Mouse (Mus musculus): ENCODE data around the gene Sympk. TPM values are rescaled to one million over a fixed set of nuclear protein-coding genes. Genes with fewer than 3 reads are reported as not detected.
"Not testable (repeated sequence)": the region's sequence is repeated elsewhere in the genome, so short reads cannot be mapped to it uniquely, and the experiment has no call there.

Gene Sympk
- polyA plus RNA-seq, 1 experiment from 2014 or later = 34.0 TPM

GRCm38 (mm10) chr7:19055108-19055507 is 30.9 kb downstream of the Sympk start:
- Histone ChIP-seq H3K9ac (replicated peaks; ENCODE audit: low read length) (no peak overlapping the region), H3K4me3 (ENCODE audit: low read length) (no peak overlapping the region)

GRCm38 (mm10) chr7:19057405-19057804 is 33.2 kb downstream of the Sympk start:
- Histone ChIP-seq H3K27ac (ENCODE audit: low read length) (no peak overlapping the region), H3K4me3 (ENCODE audit: low read length) (no peak overlapping the region), H3K36me3 (ENCODE audit: insufficient read depth, low read length) (peaks cover 7% of the 10 kb centered on the region; the same call in 1 of the 2 replicates), H3K9me3 (ENCODE audit: low read length) (no peaks in the 10 kb centered on the region), H3K27me3 (ENCODE audit: insufficient read depth, low read length) (no peaks in the 10 kb centered on the region), H3K4me2 (replicated peaks; ENCODE audit: low read depth, low read length) (no peak overlapping the region), H3K4me1 (ENCODE audit: insufficient read depth, low read length) (0 out of 2 replicates have a peak, but pooled peaks cover 2% of the 10 kb centered on the region), H3K9ac (replicated peaks; ENCODE audit: low read length) (no peak overlapping the region)
- WGBS = 85% methylated on average over 10 of the region's 10 CpGs
- ATAC-seq (ENCODE audit: low FRiP score, low TSS enrichment) = no peak

More at GRCm38 (mm10) chr7:19055108-19055507, 30.9 kb downstream of the Sympk start:
- H3K36me3 ChIP-seq (ENCODE audit: insufficient read depth, low read length) = peaks cover 29% of the 10 kb centered on the region
- no peak for ATAC-seq (ENCODE audit: low FRiP score, low TSS enrichment)
- no peak overlapping the region for H3K4me2 ChIP-seq (replicated peaks; ENCODE audit: low read depth, low read length)
- no peaks in the 10 kb centered on the region for H3K27me3 ChIP-seq (ENCODE audit: insufficient read depth, low read length)
- H3K27ac ChIP-seq (ENCODE audit: low read length) = no peak overlapping the region
- H3K4me1 ChIP-seq (ENCODE audit: insufficient read depth, low read length) = 0 out of 2 replicates have a peak, but pooled peaks cover 2% of the 10 kb centered on the region
- H3K9me3 ChIP-seq (ENCODE audit: low read length) = no peaks in the 10 kb centered on the region
- WGBS = 93% methylated on average over 8 of the region's 8 CpGs

- 44% methylated on average over 13 of the region's 13 CpGs for WGBS
- H3K27ac ChIP-seq (ENCODE audit: low read length) = no peak overlapping the region
- H3K9me3 ChIP-seq (ENCODE audit: low read length) = no peaks in the 10 kb centered on the region
- H3K36me3 ChIP-seq (ENCODE audit: insufficient read depth, low read length) = no peaks in the 10 kb centered on the region
- peak overlapping the region; percentile 18; the same call in 1 of the 2 replicates for H3K4me3 ChIP-seq (ENCODE audit: low read length)
- H3K27me3 ChIP-seq (ENCODE audit: insufficient read depth, low read length) = peaks cover 32% of the 10 kb centered on the region
- H3K9ac ChIP-seq (replicated peaks; ENCODE audit: low read length) = 0 out of 2 replicates have a peak overlapping the region, but pooled peaks have one; percentile 8
- ATAC-seq (ENCODE audit: low FRiP score, low TSS enrichment) = peak; percentile 52; the same call in 1 of the 2 replicates
- peak overlapping the region; percentile 4; the same call in 1 of the 2 replicates for H3K4me2 ChIP-seq (replicated peaks; ENCODE audit: low read depth, low read length)
- H3K4me1 ChIP-seq (ENCODE audit: insufficient read depth, low read length) = no peaks in the 10 kb centered on the region
Observed at GRCm38 (mm10) chr7:19065896-19066295, 41.7 kb downstream of the Sympk start.

GRCm38 (mm10) chr7:19067063-19067462 is 42.9 kb downstream of the Sympk start:
- Histone ChIP-seq H3K9ac (replicated peaks; ENCODE audit: low read length) (no peak overlapping the region), H3K4me2 (replicated peaks; ENCODE audit: low read depth, low read length) (no peak overlapping the region), H3K27ac (ENCODE audit: low read length) (no peak overlapping the region), H3K36me3 (ENCODE audit: insufficient read depth, low read length) (no peaks in the 10 kb centered on the region), H3K9me3 (ENCODE audit: low read length) (no peaks in the 10 kb centered on the region), H3K27me3 (ENCODE audit: insufficient read depth, low read length) (peaks cover 32% of the 10 kb centered on the region), H3K4me1 (ENCODE audit: insufficient read depth, low read length) (no peaks in the 10 kb centered on the region), H3K4me3 (ENCODE audit: low read length) (no peak overlapping the region)
- ATAC-seq (ENCODE audit: low FRiP score, low TSS enrichment) = no peak
- 43% methylated on average over 14 of the region's 14 CpGs for WGBS

GRCm38 (mm10) chr7:19067935-19068334 is 43.8 kb downstream of the Sympk start:
- Histone ChIP-seq H3K4me1 (ENCODE audit: insufficient read depth, low read length) (no peaks in the 10 kb centered on the region), H3K9ac (replicated peaks; ENCODE audit: low read length) (no peak overlapping the region), H3K9me3 (ENCODE audit: low read length) (no peaks in the 10 kb centered on the region), H3K4me3 (ENCODE audit: low read length) (no peak overlapping the region), H3K36me3 (ENCODE audit: insufficient read depth, low read length) (no peaks in the 10 kb centered on the region), H3K4me2 (replicated peaks; ENCODE audit: low read depth, low read length) (no peak overlapping the region), H3K27ac (ENCODE audit: low read length) (no peak overlapping the region), H3K27me3 (ENCODE audit: insufficient read depth, low read length) (peaks cover 32% of the 10 kb centered on the region)
- WGBS = 71% methylated on average over 14 of the region's 14 CpGs
- no peak for ATAC-seq (ENCODE audit: low FRiP score, low TSS enrichment)

GRCm38 (mm10) chr7:19068707-19069106 is 44.5 kb downstream of the Sympk start:
- Histone ChIP-seq H3K4me1 (ENCODE audit: insufficient read depth, low read length) (no peaks in the 10 kb centered on the region), H3K9me3 (ENCODE audit: low read length) (no peaks in the 10 kb centered on the region), H3K4me3 (ENCODE audit: low read length) (no peak overlapping the region), H3K27ac (ENCODE audit: low read length) (no peak overlapping the region), H3K27me3 (ENCODE audit: insufficient read depth, low read length) (peaks cover 32% of the 10 kb centered on the region), H3K36me3 (ENCODE audit: insufficient read depth, low read length) (no peaks in the 10 kb centered on the region), H3K4me2 (replicated peaks; ENCODE audit: low read depth, low read length) (no peak overlapping the region), H3K9ac (replicated peaks; ENCODE audit: low read length) (no peak overlapping the region)
- ATAC-seq (ENCODE audit: low FRiP score, low TSS enrichment) = no peak
- WGBS = 6% methylated on average over 2 of the region's 2 CpGs

GRCm38 (mm10) chr7:19069500-19069899 is 45.3 kb downstream of the Sympk start:
- H3K36me3 ChIP-seq (ENCODE audit: insufficient read depth, low read length) = no peaks in the 10 kb centered on the region
- no peaks in the 10 kb centered on the region for H3K9me3 ChIP-seq (ENCODE audit: low read length)
- ATAC-seq (ENCODE audit: low FRiP score, low TSS enrichment) = no peak
- H3K4me1 ChIP-seq (ENCODE audit: insufficient read depth, low read length) = no peaks in the 10 kb centered on the region
- H3K27ac ChIP-seq (ENCODE audit: low read length) = no peak overlapping the region
- 48% methylated on average over 3 of the region's 3 CpGs for WGBS
- no peak overlapping the region for H3K4me3 ChIP-seq (ENCODE audit: low read length)
- peaks cover 29% of the 10 kb centered on the region for H3K27me3 ChIP-seq (ENCODE audit: insufficient read depth, low read length)
- no peak overlapping the region for H3K4me2 ChIP-seq (replicated peaks; ENCODE audit: low read depth, low read length)
- no peak overlapping the region for H3K9ac ChIP-seq (replicated peaks; ENCODE audit: low read length)

- H3K27me3 ChIP-seq (ENCODE audit: insufficient read depth, low read length) = peaks cover 13% of the 10 kb centered on the region
- H3K9me3 ChIP-seq (ENCODE audit: low read length); H3K4me2 ChIP-seq (replicated peaks; ENCODE audit: low read depth, low read length); H3K36me3 ChIP-seq (ENCODE audit: insufficient read depth, low read length); H3K9ac ChIP-seq (replicated peaks; ENCODE audit: low read length); H3K4me3 ChIP-seq (ENCODE audit: low read length); ATAC-seq (ENCODE audit: low FRiP score, low TSS enrichment); H3K27ac ChIP-seq (ENCODE audit: low read length); H3K4me1 ChIP-seq (ENCODE audit: insufficient read depth, low read length): not testable (repeated sequence)
- WGBS = 58% methylated on average over 3 of the region's 3 CpGs
Observed at GRCm38 (mm10) chr7:19071024-19071423, 46.8 kb downstream of the Sympk start.

GRCm38 (mm10) chr7:19073504-19073903 is 49.3 kb downstream of the Sympk start:
- Histone ChIP-seq H3K27me3 (ENCODE audit: insufficient read depth, low read length) (no peaks in the 10 kb centered on the region), H3K4me2 (replicated peaks; ENCODE audit: low read depth, low read length) (no peak overlapping the region), H3K9ac (replicated peaks; ENCODE audit: low read length) (no peak overlapping the region), H3K4me3 (ENCODE audit: low read length) (no peak overlapping the region), H3K27ac (ENCODE audit: low read length) (no peak overlapping the region), H3K4me1 (ENCODE audit: insufficient read depth, low read length) (peaks cover 23% of the 10 kb centered on the region), H3K36me3 (ENCODE audit: insufficient read depth, low read length) (peaks cover 7% of the 10 kb centered on the region), H3K9me3 (ENCODE audit: low read length) (no peaks in the 10 kb centered on the region)
- no peak for ATAC-seq (ENCODE audit: low FRiP score, low TSS enrichment)
- WGBS = 72% methylated on average over 5 of the region's 9 CpGs

- Histone ChIP-seq H3K27ac (ENCODE audit: low read length) (no peak overlapping the region), H3K27me3 (ENCODE audit: insufficient read depth, low read length) (no peaks in the 10 kb centered on the region), H3K36me3 (ENCODE audit: insufficient read depth, low read length) (peaks cover 13% of the 10 kb centered on the region), H3K9me3 (ENCODE audit: low read length) (no peaks in the 10 kb centered on the region), H3K9ac (replicated peaks; ENCODE audit: low read length) (no peak overlapping the region), H3K4me3 (ENCODE audit: low read length) (no peak overlapping the region), H3K4me2 (replicated peaks; ENCODE audit: low read depth, low read length) (no peak overlapping the region), H3K4me1 (ENCODE audit: insufficient read depth, low read length) (peaks cover 23% of the 10 kb centered on the region)
- 94% methylated on average over 6 of the region's 6 CpGs for WGBS
- ATAC-seq (ENCODE audit: low FRiP score, low TSS enrichment) = no peak
Observed at GRCm38 (mm10) chr7:19074494-19074893, 50.3 kb downstream of the Sympk start.
